Mouse (Mus musculus) forebrain, embryonic 13.5 days (tissue): Measurements from ENCODE around the gene Serpinb9e. TPM values are rescaled to one million over a fixed set of nuclear protein-coding genes. Genes with fewer than 3 reads are reported as not detected.
"Not testable (repeated sequence)": the region's sequence is repeated elsewhere in the genome, so short reads cannot be mapped to it uniquely, and the experiment has no call there.

Experiments
- ATAC-seq: fragments of 200-750 bp; cut with Nextera tagmentation; 2 replicates; pipeline ENCODE4 v1.8.0; 2017
- H3K27ac ChIP-seq: fragments of 300-500 bp; sonication (generic); 2 replicates; pipeline ENCODE4 v1.5.1; 2015; ENCODE audit warnings: inconsistent platforms, mild to moderate bottlenecking, moderate library complexity
- H3K27me3 ChIP-seq: fragments of 300-500 bp; sonication (generic); 2 replicates; pipeline ENCODE4 v1.6.1; 2015; ENCODE audit warnings: mild to moderate bottlenecking, inconsistent platforms
- H3K36me3 ChIP-seq: fragments of 300-500 bp; sonication (generic); 2 replicates; pipeline ENCODE4 v1.6.1; 2015; ENCODE audit warnings: mild to moderate bottlenecking, inconsistent platforms; ENCODE audit not compliant: poor library complexity, severe bottlenecking
- H3K4me1 ChIP-seq: fragments of 300-500 bp; sonication (generic); 2 replicates; pipeline ENCODE4 v1.6.1; 2015; ENCODE audit warnings: inconsistent platforms
- H3K4me2 ChIP-seq: fragments of 300-500 bp; sonication (generic); 2 replicates; pipeline ENCODE4 v1.6.1; 2015; ENCODE audit warnings: inconsistent platforms, mild to moderate bottlenecking, moderate library complexity
- H3K4me3 ChIP-seq: fragments of 300-500 bp; sonication (generic); 2 replicates; pipeline ENCODE4 v1.5.1; 2015; ENCODE audit warnings: mild to moderate bottlenecking, inconsistent platforms
- H3K9ac ChIP-seq: fragments of 300-500 bp; sonication (generic); 2 replicates; pipeline ENCODE4 v1.6.1; 2015; ENCODE audit warnings: mild to moderate bottlenecking, inconsistent platforms
- H3K9me3 ChIP-seq: fragments of 300-500 bp; sonication (generic); replicated peaks from 2 replicates; pipeline ENCODE4 v1.6.1; 2016; ENCODE audit warnings: inconsistent platforms
- WGBS: fragments of 180-500 bp; shearing (Covaris S2); methylation state at CpG from one replicate; pipeline ENCODE4 v1.1.7; 2015; 5-methylcytosine and 5-hydroxymethylcytosine counted together
- polyA plus RNA-seq: library from polyadenylated mRNA; unstranded; fragments of >200 nt; fragmentation: Nextera tagmentation; extraction: Ambion mirVana; gene quantifications from 2 replicates; pipeline ENCODE4 v1.2.1, GENCODE M21; 2015

Serpinb9e gene
- polyA plus RNA-seq = not detected in 2 replicates

GRCm38 (mm10) chr13:33249312-33249711, at the start of gene Serpinb9e:
Gene Serpinb9e, plus strand, starts transcription at chr13:33249612.
- H3K27ac ChIP-seq, H3K4me1 ChIP-seq, H3K36me3 ChIP-seq, H3K4me3 ChIP-seq, ATAC-seq, H3K9me3 ChIP-seq, H3K9ac ChIP-seq, H3K27me3 ChIP-seq, H3K4me2 ChIP-seq: not testable (repeated sequence)
- whole genome bisulfite sequencing = 93% methylated on average over 2 of the region's 2 CpGs

- 64% methylated on average over 2 of the region's 2 CpGs for WGBS
- H3K9me3 ChIP-seq = peaks cover 4% of the 10 kb centered on the region; the same call in 1 of the 2 replicates
- no peaks in the 10 kb centered on the region for H3K36me3 ChIP-seq
- no peaks in the 10 kb centered on the region for H3K4me1 ChIP-seq
- ATAC-seq = no peak
- no peak overlapping the region for H3K4me3 ChIP-seq
- no peak overlapping the region for H3K9ac ChIP-seq
- H3K4me2 ChIP-seq = no peak overlapping the region
- no peaks in the 10 kb centered on the region for H3K27me3 ChIP-seq
- H3K27ac ChIP-seq = no peak overlapping the region
Observed at GRCm38 (mm10) chr13:33199740-33200139, 49.7 kb upstream of the Serpinb9e start.

GRCm38 (mm10) chr13:33308631-33309030, 59.2 kb downstream of the Serpinb9e start:
- H3K4me2 ChIP-seq, H3K27ac ChIP-seq, H3K4me3 ChIP-seq, H3K9ac ChIP-seq, ATAC-seq, H3K27me3 ChIP-seq, H3K36me3 ChIP-seq, H3K4me1 ChIP-seq: not testable (repeated sequence)
- peaks cover 12% of the 10 kb centered on the region for H3K9me3 ChIP-seq
- 90% methylated on average over 4 of the region's 4 CpGs for WGBS

Other genes starting within 250 kb of the Serpinb9e start
- gene Serpinb9, start 246.4 kb upstream of the Serpinb9e start, polyA plus RNA-seq = 0.42 and 0.61 TPM in 2 replicates
- gene Serpinb9b, start 222.2 kb upstream of the Serpinb9e start, polyA plus RNA-seq = 0.06 and 0.09 TPM in 2 replicates
- 2.7 and 4.1 TPM in 2 replicates for gene Serpinb1b, start 171.0 kb upstream of the Serpinb9e start, polyA plus RNA-seq
- not detected in 2 replicates for gene Serpinb9c, start 89.9 kb upstream of the Serpinb9e start, polyA plus RNA-seq
- gene Serpinb9d, start 56.7 kb upstream of the Serpinb9e start, polyA plus RNA-seq = not detected in 2 replicates
- not detected in 2 replicates for gene Serpinb9f, start 74.5 kb downstream of the Serpinb9e start, polyA plus RNA-seq
- not detected in 2 replicates for gene Gm11397, start 146.1 kb downstream of the Serpinb9e start, polyA plus RNA-seq
- gene Serpinb9g, start 235.2 kb downstream of the Serpinb9e start, polyA plus RNA-seq = not detected in 2 replicates